33 mouse cellular contexts compared by ENCODE assay signal in the genomic region with DNA sequence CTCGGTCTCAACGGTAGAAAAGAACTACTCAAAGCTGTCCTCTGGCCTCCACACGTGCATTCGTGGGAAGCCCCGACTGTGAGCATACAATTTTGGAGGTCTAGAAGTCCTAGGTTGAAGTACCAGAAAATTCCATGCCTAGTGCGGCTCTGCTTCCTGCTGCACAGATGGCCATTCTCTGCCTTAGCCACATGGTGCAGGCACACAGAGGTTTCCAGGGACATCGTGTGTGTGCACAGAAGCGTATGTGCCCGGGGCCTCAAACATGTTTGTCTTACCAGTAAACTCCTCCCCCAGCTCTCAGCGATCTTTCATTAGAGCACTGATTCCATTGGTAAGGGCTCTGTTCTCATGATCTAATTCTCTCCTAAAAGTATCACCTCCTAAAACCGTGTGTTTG. TPM values are rescaled to one million over a fixed set of nuclear protein-coding genes. Genes with fewer than 3 reads are reported as not detected.
DNase-seq lines count a peak whose midpoint lies in the region; ATAC-seq and TF ChIP-seq lines count a peak whose summit lies in the region.
"Had no signal": no experiment of that assay in that cellular context is flagged by ENCODE, and none has a peak within 500 bp of the region (broad histone marks: within the 10 kb centered on the region; RNA-seq: fewer than 3 reads in every experiment).

No protein-coding gene starts in this region.

- TF ChIP-seq CTCF in hindbrain, postnatal 0 days (IDR thresholded peaks at IDR 0.05; ENCODE audit: low read depth): no peak
- no peak for TF ChIP-seq CTCF in brain, embryonic 14.5 days (IDR thresholded peaks at IDR 0.05; ENCODE audit: borderline replicate concordance, extremely low read depth, insufficient read depth, insufficient read length)

- no peaks in the 10 kb centered on the region for H3K9me3 ChIP-seq in forebrain, embryonic 13.5 days (replicated peaks)
- H3K9me3 ChIP-seq in forebrain, embryonic 14.5 days (replicated peaks; ENCODE audit: control insufficient read depth, low read length): no peaks in the 10 kb centered on the region
- H3K9me3 ChIP-seq in hindbrain, embryonic 13.5 days: no peaks in the 10 kb centered on the region
- H3K9me3 ChIP-seq in hindbrain, postnatal 0 days (ENCODE audit: low read length): no peaks in the 10 kb centered on the region
- H3K9me3 ChIP-seq in neural tube, embryonic 12.5 days: no peaks in the 10 kb centered on the region
- H3K9me3 ChIP-seq: embryonic facial prominence, embryonic 12.5 days; limb, embryonic 12.5 days; liver, embryonic 15.5 days had no signal

- no peak for TF ChIP-seq POLR2A in brain, embryonic 14.5 days (IDR thresholded peaks at IDR 0.05; ENCODE audit: borderline replicate concordance, extremely low read depth, insufficient read depth, insufficient read length, poor library complexity, severe bottlenecking)

- peaks cover 13% of the 10 kb centered on the region for H3K36me3 ChIP-seq in forebrain, embryonic 13.5 days (ENCODE audit: poor library complexity, severe bottlenecking)
- H3K36me3 ChIP-seq in forebrain, embryonic 14.5 days (ENCODE audit: control insufficient read depth, insufficient read depth, low read length): peaks cover 12% of the 10 kb centered on the region
- peaks cover 14% of the 10 kb centered on the region for H3K36me3 ChIP-seq in hindbrain, embryonic 13.5 days
- H3K36me3 ChIP-seq in hindbrain, postnatal 0 days (ENCODE audit: insufficient read depth, low read length): no peaks in the 10 kb centered on the region
- peaks cover 14% of the 10 kb centered on the region for H3K36me3 ChIP-seq in neural tube, embryonic 12.5 days
- H3K36me3 ChIP-seq: embryonic facial prominence, embryonic 12.5 days; limb, embryonic 12.5 days; liver, embryonic 15.5 days had no signal

- H3K4me3 ChIP-seq in forebrain, embryonic 13.5 days: no peak overlapping the region
- H3K4me3 ChIP-seq in forebrain, embryonic 14.5 days (ENCODE audit: low read depth, low read length): no peak overlapping the region
- no peak overlapping the region for H3K4me3 ChIP-seq in hindbrain, embryonic 13.5 days
- no peak overlapping the region for H3K4me3 ChIP-seq in hindbrain, postnatal 0 days (ENCODE audit: low read length)
- no peak overlapping the region for H3K4me3 ChIP-seq in neural tube, embryonic 12.5 days
- H3K4me3 ChIP-seq: embryonic facial prominence, embryonic 12.5 days; left cerebral cortex, adult 2 months; limb, embryonic 12.5 days; liver, embryonic 15.5 days had no signal

- DNase-seq in forebrain, embryonic 14.5 days (ENCODE audit: low spot score): no peak
- no peak for DNase-seq in hindbrain, postnatal 0 days (ENCODE audit: low spot score)
- no peak for DNase-seq in neural tube, embryonic 10.5 days (ENCODE audit: extremely low spot score, low spot score)
- peak; percentile 72 for DNase-seq in brain, embryonic 14.5 days (ENCODE audit: low read depth)
- DNase-seq: adrenal gland, postnatal 10 days; cerebellum, adult 11-12 months; cerebellum, postnatal 36 days; gastrocnemius, postnatal 25 days; heart, adult 18-20 months; heart, postnatal 36 days; kidney, postnatal 14 days; lung, embryonic 14.5 days; lung, postnatal 14 days; right cerebral cortex, adult 18-20 months; spleen, adult 18-20 months; thymus, adult 2 months; thymus, postnatal 36 days had no signal

- H3K4me2 ChIP-seq in forebrain, embryonic 13.5 days: no peak overlapping the region
- no peak overlapping the region for H3K4me2 ChIP-seq in forebrain, embryonic 14.5 days (ENCODE audit: low read length)
- H3K4me2 ChIP-seq in hindbrain, embryonic 13.5 days: no peak overlapping the region
- H3K4me2 ChIP-seq in hindbrain, postnatal 0 days (ENCODE audit: low read depth, low read length): no peak overlapping the region
- H3K4me2 ChIP-seq in neural tube, embryonic 12.5 days (replicated peaks): no peak overlapping the region
- H3K4me2 ChIP-seq: embryonic facial prominence, embryonic 12.5 days; heart, embryonic 11.5 days; limb, embryonic 12.5 days; liver, embryonic 15.5 days; lung, embryonic 14.5 days had no signal

- H3K27ac ChIP-seq in forebrain, embryonic 13.5 days: no peak overlapping the region
- H3K27ac ChIP-seq in forebrain, embryonic 14.5 days (ENCODE audit: low read depth, low read length): no peak overlapping the region
- peak overlapping the region; percentile 80 for H3K27ac ChIP-seq in hindbrain, embryonic 13.5 days
- no peak overlapping the region for H3K27ac ChIP-seq in hindbrain, postnatal 0 days
- H3K27ac ChIP-seq in neural tube, embryonic 12.5 days: no peak overlapping the region
- H3K27ac ChIP-seq: embryonic facial prominence, embryonic 12.5 days; left cerebral cortex, adult 2 months; limb, embryonic 12.5 days; liver, embryonic 15.5 days had no signal

- 0 out of 2 replicates have a peak, but pooled peaks have one; percentile 11 for ATAC-seq in forebrain, embryonic 13.5 days
- no peak for ATAC-seq in forebrain, embryonic 14.5 days
- no peak for ATAC-seq in hindbrain, embryonic 13.5 days (ENCODE audit: low FRiP score)
- no peak for ATAC-seq in hindbrain, postnatal 0 days
- ATAC-seq in neural tube, embryonic 12.5 days (ENCODE audit: low FRiP score, low read depth): 0 out of 2 replicates have a peak, but pooled peaks have one; percentile 10
- no peak for ATAC-seq in granulocyte monocyte progenitor cell, adult 5-6 weeks (replicated peaks; ENCODE audit: poor library complexity, severe bottlenecking)
- ATAC-seq: intestine, postnatal 0 days; Patski had no signal

- 80% methylated on average over 11 of the region's 11 CpGs for WGBS in forebrain, embryonic 13.5 days
- 74% methylated on average over 11 of the region's 11 CpGs for WGBS in forebrain, embryonic 14.5 days
- 61% methylated on average over 11 of the region's 11 CpGs for WGBS in hindbrain, embryonic 13.5 days
- 64% methylated on average over 11 of the region's 11 CpGs for WGBS in hindbrain, postnatal 0 days
- WGBS in neural tube, embryonic 12.5 days: 78% methylated on average over 11 of the region's 11 CpGs

- peaks cover 24% of the 10 kb centered on the region for H3K27me3 ChIP-seq in forebrain, embryonic 13.5 days
- peaks cover 12% of the 10 kb centered on the region for H3K27me3 ChIP-seq in forebrain, embryonic 14.5 days (replicated peaks; ENCODE audit: control insufficient read depth, insufficient read depth, low read length)
- peaks cover 25% of the 10 kb centered on the region for H3K27me3 ChIP-seq in hindbrain, embryonic 13.5 days
- no peaks in the 10 kb centered on the region; the same call in 1 of the 2 replicates for H3K27me3 ChIP-seq in hindbrain, postnatal 0 days (ENCODE audit: insufficient read depth, low read length)
- H3K27me3 ChIP-seq in neural tube, embryonic 12.5 days (replicated peaks): peaks cover 23% of the 10 kb centered on the region
- H3K27me3 ChIP-seq: Patski had no signal

- H3K4me1 ChIP-seq in forebrain, embryonic 13.5 days: peaks cover 36% of the 10 kb centered on the region
- H3K4me1 ChIP-seq in forebrain, embryonic 14.5 days (ENCODE audit: control insufficient read depth, insufficient read depth, low read length): peaks cover 18% of the 10 kb centered on the region
- peaks cover 60% of the 10 kb centered on the region for H3K4me1 ChIP-seq in hindbrain, embryonic 13.5 days (replicated peaks)
- H3K4me1 ChIP-seq in hindbrain, postnatal 0 days (ENCODE audit: insufficient read depth, low read length): peaks cover 11% of the 10 kb centered on the region; the same call in 1 of the 2 replicates
- peaks cover 42% of the 10 kb centered on the region for H3K4me1 ChIP-seq in neural tube, embryonic 12.5 days

- no peak overlapping the region for H3K9ac ChIP-seq in forebrain, embryonic 13.5 days
- no peak overlapping the region for H3K9ac ChIP-seq in forebrain, embryonic 14.5 days (ENCODE audit: low read length)
- H3K9ac ChIP-seq in hindbrain, embryonic 13.5 days: no peak overlapping the region
- H3K9ac ChIP-seq in hindbrain, postnatal 0 days (replicated peaks; ENCODE audit: low read length): no peak overlapping the region
- H3K9ac ChIP-seq in neural tube, embryonic 12.5 days: no peak overlapping the region
- H3K9ac ChIP-seq: embryonic facial prominence, embryonic 12.5 days; limb, embryonic 12.5 days; liver, embryonic 15.5 days; lung, embryonic 14.5 days had no signal

RNA-seq across cellular contexts. Expression of a gene that starts 7.4 kb away (rescaled TPM):
- polyA plus RNA-seq in forebrain, embryonic 13.5 days (2015; fragmentation: Nextera tagmentation; extraction: Ambion mirVana): 10.3 and 10.7 TPM in 2 replicates
- polyA plus RNA-seq in forebrain, embryonic 14.5 days (2014; fragmentation: Nextera tagmentation; extraction: Ambion mirVana): 11.8 and 12.0 TPM in 2 replicates
- 16.1 and 16.8 TPM in 2 replicates for polyA plus RNA-seq in hindbrain, embryonic 13.5 days (2015; fragmentation: Nextera tagmentation; extraction: Ambion mirVana)
- total RNA-seq in hindbrain, postnatal 0 days (2014; rRNA removed): 51.7 and 54.5 TPM in 2 replicates
- 26.4 and 26.8 TPM in 2 replicates for polyA plus RNA-seq in hindbrain, postnatal 0 days (2015; fragmentation: Nextera tagmentation; extraction: Ambion mirVana)
- 19.5 and 20.2 TPM in 2 replicates for polyA plus RNA-seq in neural tube, embryonic 12.5 days (2016; fragmentation: Nextera tagmentation; extraction: Ambion mirVana)
- 17.9 and 18.5 TPM in 2 replicates for polyA plus RNA-seq in brain, embryonic 14.5 days (2012; rRNA removed)
- 0.47 and 5.5 TPM in 2 replicates for total RNA-seq in granulocyte monocyte progenitor cell, adult 5-6 weeks (2014; fragmentation: Nextera tagmentation)
- total RNA-seq in granulocyte monocyte progenitor cell, adult 5-6 weeks (2017): 1.3 and 2.0 TPM in 2 replicates

RNA-seq across cellular contexts. Expression of a gene that starts 16.6 kb away (rescaled TPM):
- 17.5 and 19.9 TPM in 2 replicates for polyA plus RNA-seq in forebrain, embryonic 13.5 days (2015; fragmentation: Nextera tagmentation; extraction: Ambion mirVana)
- polyA plus RNA-seq in forebrain, embryonic 14.5 days (2014; fragmentation: Nextera tagmentation; extraction: Ambion mirVana): 16.1 and 16.2 TPM in 2 replicates
- 24.0 and 27.8 TPM in 2 replicates for polyA plus RNA-seq in hindbrain, embryonic 13.5 days (2015; fragmentation: Nextera tagmentation; extraction: Ambion mirVana)
- total RNA-seq in hindbrain, postnatal 0 days (2014; rRNA removed): 13.3 and 18.4 TPM in 2 replicates
- 4.1 and 4.4 TPM in 2 replicates for polyA plus RNA-seq in hindbrain, postnatal 0 days (2015; fragmentation: Nextera tagmentation; extraction: Ambion mirVana)
- 34.5 and 35.4 TPM in 2 replicates for polyA plus RNA-seq in neural tube, embryonic 12.5 days (2016; fragmentation: Nextera tagmentation; extraction: Ambion mirVana)
- 66.5 and 88.8 TPM in 2 replicates for polyA plus RNA-seq in brain, embryonic 14.5 days (2012; rRNA removed)
- total RNA-seq in granulocyte monocyte progenitor cell, adult 5-6 weeks (2014; fragmentation: Nextera tagmentation): not detected in 2 replicates
- total RNA-seq in granulocyte monocyte progenitor cell, adult 5-6 weeks (2017): not detected in 2 replicates
- total RNA-seq: gastrocnemius, adult 18-20 months; gastrocnemius, postnatal 25 days; heart, adult 18-20 months; heart, postnatal 36 days; liver, adult 2 months; MEL had no signal
- polyA plus RNA-seq: heart, embryonic 16.5 days; intestine, postnatal 0 days; kidney, embryonic 14.5 days; limb, embryonic 12.5 days; liver, adult 2 months; liver, embryonic 15.5 days; lung, embryonic 14.5 days; Patski had no signal

RNA-seq across cellular contexts. Expression of a gene that starts 45.4 kb away (rescaled TPM):
- 1.4 and 1.8 TPM in 2 replicates for polyA plus RNA-seq in forebrain, embryonic 13.5 days (2015; fragmentation: Nextera tagmentation; extraction: Ambion mirVana)
- polyA plus RNA-seq in forebrain, embryonic 14.5 days (2014; fragmentation: Nextera tagmentation; extraction: Ambion mirVana): 1.1 and 1.7 TPM in 2 replicates
- 2.8 and 3.2 TPM in 2 replicates for polyA plus RNA-seq in hindbrain, embryonic 13.5 days (2015; fragmentation: Nextera tagmentation; extraction: Ambion mirVana)
- total RNA-seq in hindbrain, postnatal 0 days (2014; rRNA removed): 4.9 TPM in 1 of 2 replicates, not detected in the other
- 0.74 and 1.2 TPM in 2 replicates for polyA plus RNA-seq in hindbrain, postnatal 0 days (2015; fragmentation: Nextera tagmentation; extraction: Ambion mirVana)
- 22.6 and 26.3 TPM in 2 replicates for polyA plus RNA-seq in neural tube, embryonic 12.5 days (2016; fragmentation: Nextera tagmentation; extraction: Ambion mirVana)
- 2.0 and 2.4 TPM in 2 replicates for polyA plus RNA-seq in brain, embryonic 14.5 days (2012; rRNA removed)
- not detected in 2 replicates for total RNA-seq in granulocyte monocyte progenitor cell, adult 5-6 weeks (2014; fragmentation: Nextera tagmentation)
- total RNA-seq in granulocyte monocyte progenitor cell, adult 5-6 weeks (2017): not detected in 2 replicates
- total RNA-seq: liver, adult 2 months; MEL had no signal
- polyA plus RNA-seq: liver, adult 2 months; Patski had no signal

Comparison
In these comparisons a context has a peak if more than half of its experiments do, and no peak if none do; other contexts are left out.
1. ATAC-seq: peak in forebrain, embryonic 13.5 days (single experiment) and neural tube, embryonic 12.5 days (single experiment); none in forebrain, embryonic 14.5 days (single experiment), hindbrain, embryonic 13.5 days (single experiment), hindbrain, postnatal 0 days (single experiment) and granulocyte monocyte progenitor cell, adult 5-6 weeks (single experiment).